Mouse (Mus musculus): ENCODE data around the gene Alox8. TPM values are rescaled to one million over a fixed set of nuclear protein-coding genes. Genes with fewer than 3 reads are reported as not detected.
A peak's percentile ranks its signal among the peaks of the same experiment; 100 is the strongest.

Gene Alox8
- polyA plus RNA-seq, 1 experiment from 2014 or later: 0.59 TPM

DNA sequence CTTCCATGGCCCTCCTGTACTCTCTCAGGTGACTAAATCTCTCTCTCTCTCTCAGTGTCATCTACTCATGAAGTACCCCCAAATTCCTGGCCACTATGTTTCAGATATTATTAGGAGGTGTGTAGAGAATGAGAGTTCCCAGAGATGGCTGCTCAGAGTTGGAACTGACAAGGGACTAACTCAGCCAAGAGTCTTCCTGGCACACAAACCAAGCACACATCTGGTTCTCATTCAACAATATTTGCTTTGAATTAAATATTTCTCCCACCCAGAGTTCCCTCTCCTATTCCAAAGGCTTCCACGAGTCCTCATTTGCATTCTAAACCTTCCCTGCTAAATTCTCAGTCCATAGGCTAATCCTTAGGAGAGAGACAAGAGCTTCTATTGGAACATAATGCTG, 28.1 kb upstream of the Alox8 start:
- Histone ChIP-seq H3K27me3 (ENCODE audit: control insufficient read depth, insufficient read depth, low read depth, low read length) (no peaks in the 10 kb centered on the region), H3K9ac (ENCODE audit: low read depth, low read length) (no peak overlapping the region), H3K27ac (ENCODE audit: low read length) (no peak overlapping the region), H3K4me3 (ENCODE audit: low read depth, low read length) (no peak overlapping the region), H3K4me1 (ENCODE audit: control insufficient read depth, insufficient read depth, low read length) (no peaks in the 10 kb centered on the region), H3K9me3 (replicated peaks; ENCODE audit: control insufficient read depth, low read length, poor library complexity, severe bottlenecking) (0 out of 2 replicates have a peak, but pooled peaks cover 2% of the 10 kb centered on the region), H3K36me3 (ENCODE audit: control insufficient read depth, insufficient read depth, low read length) (no peaks in the 10 kb centered on the region), H3K4me2 (ENCODE audit: low read length) (no peak overlapping the region)
- 58% methylated on average over 1 of the region's 1 CpGs for WGBS
- no peak for ATAC-seq

DNA sequence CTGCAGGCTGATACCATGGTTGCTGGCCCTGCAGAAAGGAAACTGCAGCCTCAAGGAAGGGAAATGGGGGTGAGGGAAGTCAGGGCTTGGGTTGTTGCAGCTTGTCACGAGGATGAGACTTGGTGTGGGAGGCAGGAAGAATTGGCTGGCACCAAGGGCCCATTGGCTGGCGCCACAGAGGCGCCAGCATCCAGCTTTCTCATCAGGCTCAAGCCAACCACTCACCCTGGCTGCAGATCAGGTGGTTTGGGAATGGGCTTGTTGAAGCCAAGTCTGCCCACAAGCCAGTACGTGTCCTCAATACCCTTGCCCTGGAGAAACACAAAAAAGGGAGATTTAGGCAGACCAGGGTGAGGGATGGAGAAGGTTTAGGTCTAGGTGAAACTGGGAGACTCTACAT, 25.5 kb upstream of the Alox8 start:
- H3K4me1 ChIP-seq (ENCODE audit: control insufficient read depth, insufficient read depth, low read length): no peaks in the 10 kb centered on the region
- H3K27ac ChIP-seq (ENCODE audit: low read length): no peak overlapping the region
- no peak overlapping the region for H3K4me2 ChIP-seq (ENCODE audit: low read length)
- WGBS: 87% methylated on average over 4 of the region's 4 CpGs
- no peaks in the 10 kb centered on the region for H3K27me3 ChIP-seq (ENCODE audit: control insufficient read depth, insufficient read depth, low read depth, low read length)
- 0 out of 2 replicates have a peak, but pooled peaks cover 2% of the 10 kb centered on the region for H3K9me3 ChIP-seq (replicated peaks; ENCODE audit: control insufficient read depth, low read length, poor library complexity, severe bottlenecking)
- no peak for ATAC-seq
- no peaks in the 10 kb centered on the region for H3K36me3 ChIP-seq (ENCODE audit: control insufficient read depth, insufficient read depth, low read length)
- H3K4me3 ChIP-seq (ENCODE audit: low read depth, low read length): no peak overlapping the region
- no peak overlapping the region for H3K9ac ChIP-seq (ENCODE audit: low read depth, low read length)

DNA sequence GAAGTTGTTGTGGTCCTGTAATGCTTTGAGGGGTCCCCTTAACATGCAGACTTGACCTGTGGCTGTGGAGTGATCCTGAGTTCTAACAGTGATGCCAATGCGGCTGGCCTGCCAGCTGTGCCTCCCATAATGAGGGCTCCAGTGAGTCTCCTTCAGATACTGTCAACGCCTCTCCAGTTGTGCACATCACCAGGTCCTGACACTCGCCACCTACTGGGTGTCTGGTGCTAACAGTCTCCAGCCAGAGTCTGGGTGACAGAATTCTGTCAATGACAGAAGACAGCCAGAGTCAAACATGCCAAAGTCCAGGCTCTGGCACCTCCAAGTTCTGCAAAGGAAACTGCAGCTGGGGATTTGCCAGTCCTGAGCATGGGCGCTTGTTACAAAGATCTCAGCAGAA, 23.4 kb upstream of the Alox8 start:
- ATAC-seq: no peak
- no peaks in the 10 kb centered on the region for H3K27me3 ChIP-seq (ENCODE audit: control insufficient read depth, insufficient read depth, low read depth, low read length)
- 0 out of 2 replicates have a peak, but pooled peaks cover 2% of the 10 kb centered on the region for H3K9me3 ChIP-seq (replicated peaks; ENCODE audit: control insufficient read depth, low read length, poor library complexity, severe bottlenecking)
- 73% methylated on average over 4 of the region's 4 CpGs for WGBS
- H3K27ac ChIP-seq (ENCODE audit: low read length): no peak overlapping the region
- H3K9ac ChIP-seq (ENCODE audit: low read depth, low read length): no peak overlapping the region
- H3K4me1 ChIP-seq (ENCODE audit: control insufficient read depth, insufficient read depth, low read length): no peaks in the 10 kb centered on the region
- H3K4me3 ChIP-seq (ENCODE audit: low read depth, low read length): no peak overlapping the region
- no peak overlapping the region for H3K4me2 ChIP-seq (ENCODE audit: low read length)
- no peaks in the 10 kb centered on the region for H3K36me3 ChIP-seq (ENCODE audit: control insufficient read depth, insufficient read depth, low read length)

DNA sequence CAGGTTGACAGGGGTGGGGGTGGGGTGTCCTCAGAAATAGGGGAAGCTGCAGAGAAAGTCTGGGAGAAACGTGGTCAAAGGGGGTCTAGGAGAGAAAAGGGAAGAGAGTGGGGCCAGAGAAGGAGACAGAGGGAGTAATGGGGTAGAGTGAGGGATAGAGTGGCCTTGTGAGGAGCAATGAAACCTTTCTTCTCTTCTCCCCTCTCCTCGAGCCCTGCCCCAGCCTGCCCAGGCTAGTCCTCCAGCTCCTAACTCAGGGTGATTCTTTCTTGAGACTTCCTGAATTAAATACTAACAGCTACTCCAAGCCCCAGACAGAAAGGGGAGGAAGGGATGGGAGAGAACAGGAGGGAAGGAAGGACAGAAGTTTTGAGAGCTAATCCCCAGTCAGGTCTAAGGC, 21.0 kb upstream of the Alox8 start:
- H3K9ac ChIP-seq (ENCODE audit: low read depth, low read length): no peak overlapping the region
- no peak for ATAC-seq
- no peaks in the 10 kb centered on the region for H3K9me3 ChIP-seq (replicated peaks; ENCODE audit: control insufficient read depth, low read length, poor library complexity, severe bottlenecking)
- 74% methylated on average over 2 of the region's 2 CpGs for WGBS
- H3K27me3 ChIP-seq (ENCODE audit: control insufficient read depth, insufficient read depth, low read depth, low read length): no peaks in the 10 kb centered on the region
- H3K4me3 ChIP-seq (ENCODE audit: low read depth, low read length): no peak overlapping the region
- no peaks in the 10 kb centered on the region for H3K4me1 ChIP-seq (ENCODE audit: control insufficient read depth, insufficient read depth, low read length)
- H3K27ac ChIP-seq (ENCODE audit: low read length): no peak overlapping the region
- no peaks in the 10 kb centered on the region for H3K36me3 ChIP-seq (ENCODE audit: control insufficient read depth, insufficient read depth, low read length)
- no peak overlapping the region for H3K4me2 ChIP-seq (ENCODE audit: low read length)

DNA sequence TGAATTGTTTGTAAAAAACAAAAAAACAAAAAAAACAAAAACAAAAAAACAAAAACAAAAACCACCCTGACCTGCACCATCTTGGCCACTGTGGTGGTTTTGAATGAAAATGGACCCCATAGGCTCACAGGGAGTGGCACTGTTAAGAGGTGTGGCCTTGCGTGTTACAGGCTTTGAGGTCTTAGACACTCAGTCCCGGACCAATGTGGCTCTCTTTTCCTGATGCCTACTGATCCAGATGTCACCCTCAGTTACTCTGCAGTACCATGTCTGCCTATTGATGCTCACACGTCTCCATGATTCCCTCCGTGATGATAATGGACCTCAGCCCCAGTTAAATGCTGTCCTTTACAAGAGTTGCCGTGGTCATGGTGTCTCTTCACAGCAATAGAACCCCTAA, 19.8 kb upstream of the Alox8 start:
- Histone ChIP-seq H3K4me1 (ENCODE audit: control insufficient read depth, insufficient read depth, low read length) (no peaks in the 10 kb centered on the region), H3K27me3 (ENCODE audit: control insufficient read depth, insufficient read depth, low read depth, low read length) (no peaks in the 10 kb centered on the region), H3K36me3 (ENCODE audit: control insufficient read depth, insufficient read depth, low read length) (no peaks in the 10 kb centered on the region), H3K4me3 (ENCODE audit: low read depth, low read length) (no peak overlapping the region), H3K27ac (ENCODE audit: low read length) (no peak overlapping the region), H3K4me2 (ENCODE audit: low read length) (no peak overlapping the region), H3K9me3 (replicated peaks; ENCODE audit: control insufficient read depth, low read length, poor library complexity, severe bottlenecking) (no peaks in the 10 kb centered on the region), H3K9ac (ENCODE audit: low read depth, low read length) (no peak overlapping the region)
- 82% methylated on average over 5 of the region's 5 CpGs for WGBS
- ATAC-seq: no peak

DNA sequence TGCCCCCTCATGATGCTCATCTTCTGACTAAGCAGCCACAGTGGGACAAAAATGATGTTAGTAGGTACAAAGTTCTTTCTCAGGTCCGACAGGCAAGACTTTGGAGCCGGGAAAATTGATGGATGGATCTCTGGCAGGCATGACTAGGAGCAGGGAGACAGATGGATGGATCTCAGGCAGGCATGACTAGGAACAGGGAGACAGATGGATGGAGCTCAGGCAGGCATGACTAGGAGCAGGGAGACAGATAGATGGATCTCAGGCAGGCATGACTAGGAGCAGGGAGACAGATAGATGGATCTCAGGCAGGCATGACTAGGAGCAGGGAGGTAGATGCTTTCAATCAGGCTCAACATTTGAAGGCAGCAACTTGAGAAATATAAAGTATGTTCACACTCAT, 13.8 kb upstream of the Alox8 start:
- H3K4me1 ChIP-seq (ENCODE audit: control insufficient read depth, insufficient read depth, low read length): no peaks in the 10 kb centered on the region
- H3K36me3 ChIP-seq (ENCODE audit: control insufficient read depth, insufficient read depth, low read length): no peaks in the 10 kb centered on the region
- peak overlapping the region; percentile 36 for H3K4me3 ChIP-seq (ENCODE audit: low read depth, low read length)
- H3K9me3 ChIP-seq (replicated peaks; ENCODE audit: control insufficient read depth, low read length, poor library complexity, severe bottlenecking): no peaks in the 10 kb centered on the region
- peak overlapping the region; percentile 35 for H3K27ac ChIP-seq (ENCODE audit: low read length)
- ATAC-seq: peak; percentile 62
- H3K9ac ChIP-seq (ENCODE audit: low read depth, low read length): peak overlapping the region; percentile 47; the same call in 1 of the 2 replicates
- H3K27me3 ChIP-seq (ENCODE audit: control insufficient read depth, insufficient read depth, low read depth, low read length): no peaks in the 10 kb centered on the region
- H3K4me2 ChIP-seq (ENCODE audit: low read length): peak overlapping the region; percentile 51
- WGBS: 28% methylated on average over 2 of the region's 2 CpGs

DNA sequence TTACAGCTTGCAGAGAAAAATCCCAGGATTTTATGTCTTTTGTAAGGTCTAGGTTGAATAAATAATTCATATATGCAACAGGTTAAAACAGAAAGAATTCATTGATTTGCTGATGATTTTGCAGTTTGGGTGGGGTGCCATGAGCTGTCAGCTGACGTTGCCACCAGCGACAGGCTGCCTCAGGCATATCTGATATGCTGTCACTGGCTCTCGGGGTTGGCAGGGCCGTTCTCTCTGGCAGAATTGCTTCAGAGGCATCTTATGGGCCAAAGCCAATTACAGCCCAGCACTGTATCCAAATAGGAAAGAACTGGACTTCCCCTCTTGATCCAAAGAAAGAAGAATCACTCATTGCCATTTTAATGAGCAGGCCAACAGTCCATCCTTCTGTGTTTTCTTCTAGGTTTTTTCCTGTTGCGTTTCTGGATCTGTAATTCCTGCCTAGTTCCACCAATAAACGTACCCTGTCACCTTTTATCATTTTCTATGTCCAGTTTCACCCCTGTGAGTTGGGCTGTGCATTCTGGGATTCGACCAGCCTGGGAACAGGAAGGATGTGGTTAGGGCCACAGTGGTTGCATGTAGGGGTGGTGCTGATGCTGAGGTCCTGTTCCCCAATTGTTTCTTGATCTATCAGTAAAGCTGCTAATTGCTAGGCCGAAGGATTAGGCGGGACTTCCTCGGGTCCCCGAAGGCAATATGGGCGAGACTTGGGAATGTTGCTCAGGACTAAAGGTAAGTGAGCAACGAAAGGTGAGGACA, 5.0 kb upstream of the Alox8 start:
- WGBS: 83% methylated on average over 13 of the region's 13 CpGs
- Histone ChIP-seq H3K9ac (ENCODE audit: low read depth, low read length) (no peak overlapping the region), H3K27ac (ENCODE audit: low read length) (no peak overlapping the region), H3K4me2 (ENCODE audit: low read length) (no peak overlapping the region), H3K4me3 (ENCODE audit: low read depth, low read length) (no peak overlapping the region), H3K27me3 (ENCODE audit: control insufficient read depth, insufficient read depth, low read depth, low read length) (peaks cover 3% of the 10 kb centered on the region; the same call in 1 of the 2 replicates), H3K4me1 (ENCODE audit: control insufficient read depth, insufficient read depth, low read length) (no peaks in the 10 kb centered on the region), H3K9me3 (replicated peaks; ENCODE audit: control insufficient read depth, low read length, poor library complexity, severe bottlenecking) (no peaks in the 10 kb centered on the region), H3K36me3 (ENCODE audit: control insufficient read depth, insufficient read depth, low read length) (no peaks in the 10 kb centered on the region)
- no peak for ATAC-seq

DNA sequence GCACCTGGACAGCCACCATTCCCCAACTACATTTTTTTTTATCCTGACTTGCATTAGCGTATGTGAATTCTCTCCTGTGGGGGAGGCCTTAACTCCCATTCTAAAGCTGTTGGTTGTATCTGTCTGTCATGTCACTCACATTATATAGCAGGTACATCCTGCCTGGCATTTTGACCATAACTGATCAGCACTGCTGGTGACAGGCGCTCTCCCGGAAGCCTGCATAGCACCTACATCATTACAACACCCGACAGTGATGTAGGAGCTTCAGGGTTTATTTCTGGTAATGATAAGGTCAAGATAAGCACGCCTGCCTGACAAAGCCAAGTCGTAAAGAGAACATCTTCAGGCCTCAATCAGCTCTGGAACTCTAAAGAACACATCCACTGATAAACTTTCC, 2.6 kb upstream of the Alox8 start:
- 81% methylated on average over 6 of the region's 6 CpGs for WGBS
- peaks cover 14% of the 10 kb centered on the region for H3K27me3 ChIP-seq (ENCODE audit: control insufficient read depth, insufficient read depth, low read depth, low read length)
- peaks cover 4% of the 10 kb centered on the region; the same call in 1 of the 2 replicates for H3K4me1 ChIP-seq (ENCODE audit: control insufficient read depth, insufficient read depth, low read length)
- H3K4me3 ChIP-seq (ENCODE audit: low read depth, low read length): no peak overlapping the region
- ATAC-seq: no peak
- no peak overlapping the region for H3K4me2 ChIP-seq (ENCODE audit: low read length)
- H3K36me3 ChIP-seq (ENCODE audit: control insufficient read depth, insufficient read depth, low read length): no peaks in the 10 kb centered on the region
- no peaks in the 10 kb centered on the region for H3K9me3 ChIP-seq (replicated peaks; ENCODE audit: control insufficient read depth, low read length, poor library complexity, severe bottlenecking)
- no peak overlapping the region for H3K27ac ChIP-seq (ENCODE audit: low read length)
- no peak overlapping the region for H3K9ac ChIP-seq (ENCODE audit: low read depth, low read length)

DNA sequence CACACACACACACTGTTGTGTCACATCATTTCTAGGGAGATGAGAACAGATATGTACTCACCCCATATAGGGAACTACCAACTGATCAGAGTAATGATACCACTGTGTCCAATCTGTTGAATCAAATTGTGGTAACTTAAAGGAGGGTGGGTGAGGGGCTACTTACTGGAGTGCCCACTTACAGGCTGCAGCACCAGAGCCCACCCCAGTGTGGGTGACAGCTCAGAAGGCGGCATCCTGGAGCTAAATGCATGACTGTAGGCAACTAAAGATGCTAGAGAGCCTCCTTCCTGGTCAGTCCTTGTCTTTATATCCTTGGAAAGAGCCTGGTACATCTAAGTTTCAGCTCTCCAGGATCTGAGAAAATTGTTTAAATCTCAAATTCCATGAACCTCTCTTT, 1.6 kb upstream of the Alox8 start:
- Histone ChIP-seq H3K9ac (ENCODE audit: low read depth, low read length) (no peak overlapping the region), H3K4me1 (ENCODE audit: control insufficient read depth, insufficient read depth, low read length) (peaks cover 4% of the 10 kb centered on the region; the same call in 1 of the 2 replicates), H3K4me2 (ENCODE audit: low read length) (no peak overlapping the region), H3K4me3 (ENCODE audit: low read depth, low read length) (no peak overlapping the region), H3K36me3 (ENCODE audit: control insufficient read depth, insufficient read depth, low read length) (no peaks in the 10 kb centered on the region), H3K27ac (ENCODE audit: low read length) (no peak overlapping the region), H3K27me3 (ENCODE audit: control insufficient read depth, insufficient read depth, low read depth, low read length) (peaks cover 14% of the 10 kb centered on the region), H3K9me3 (replicated peaks; ENCODE audit: control insufficient read depth, low read length, poor library complexity, severe bottlenecking) (no peaks in the 10 kb centered on the region)
- no peak for ATAC-seq
- 100% methylated on average over 1 of the region's 1 CpGs for WGBS

Measured in midbrain, embryonic 16.5 days (tissue).